Mouse (Mus musculus) CH12.LX (cell line): ENCODE results near the gene Crtc3.

Experiments used
- CTCF ChIP-seq, 2 experiments: IDR thresholded peaks in 1 of 2; conservative IDR thresholded peaks in 1 of 2; 2 replicates each; pipeline ENCODE4 v1.5.1; 2011 to 2012; ENCODE audit warnings: low read depth in 2 of 2, low read length in 2 of 2, improper control_type of control experiment in 1 of 2, inconsistent platforms in 1 of 2, mild to moderate bottlenecking in 1 of 2, moderate library complexity in 1 of 2
- EP300 ChIP-seq: IDR thresholded peaks from 2 replicates; pipeline ENCODE4 v1.6.1; 2011; ENCODE audit warnings: low read length, improper control_type of control experiment
- MEF2A ChIP-seq: IDR thresholded peaks from 2 replicates; pipeline ENCODE4 v1.6.1; 2014; ENCODE audit warnings: low read depth, mild to moderate bottlenecking, inconsistent platforms, low read length, improper control_type of control experiment, borderline replicate concordance
- RCOR1 ChIP-seq: conservative IDR thresholded peaks from 2 replicates; pipeline ENCODE4 v1.6.1; 2012; ENCODE audit warnings: low read depth, mild to moderate bottlenecking, inconsistent platforms, low read length, improper control_type of control experiment
- SMC3 ChIP-seq: IDR thresholded peaks from 2 replicates; pipeline ENCODE4 v1.6.1; 2011; ENCODE audit warnings: low read depth, low read length, improper control_type of control experiment
- USF1 ChIP-seq: IDR thresholded peaks from 2 replicates; pipeline ENCODE4 v1.6.1; 2014; ENCODE audit warnings: low read depth, mild to moderate bottlenecking, inconsistent platforms, low read length, improper control_type of control experiment
- USF2 ChIP-seq: conservative IDR thresholded peaks from 2 replicates; pipeline ENCODE4 v1.6.1; 2011; ENCODE audit warnings: low read depth, low read length, improper control_type of control experiment
- ZMIZ1 ChIP-seq: IDR thresholded peaks from 2 replicates; pipeline ENCODE4 v1.6.1; 2012; ENCODE audit warnings: low read depth, mild to moderate bottlenecking, inconsistent platforms, low read length, improper control_type of control experiment
- ZNF384 ChIP-seq: IDR thresholded peaks from 2 replicates; pipeline ENCODE4 v1.6.1; 2012; ENCODE audit warnings: low read depth, low read length, improper control_type of control experiment, inconsistent platforms

GRCm38 (mm10) chr7:80636953-80637800 lies 51.5 kb downstream of the Crtc3 start:
- TF ChIP-seq ZMIZ1 (no peak), ZNF384 (no peak), CTCF (conservative IDR thresholded peaks at IDR 0.05 in 1 of 2, IDR thresholded peaks at IDR 0.05 in 1 of 2; ENCODE audit: low read depth in 2 of 2, low read length in 2 of 2) (no peak), RCOR1 (no peak), USF1 (no peak), MEF2A (no peak), USF2 (no peak), EP300 (no peak), SMC3 (no peak)
